Mouse (Mus musculus) megakaryocyte progenitor cell, adult 5-6 weeks (primary cell): ENCODE measurements around the gene Lrr1. TPM values are rescaled to one million over a fixed set of nuclear protein-coding genes. Genes with fewer than 3 reads are reported as not detected.

Experiments
- total RNA-seq, 2 experiments: library from RNA; stranded (forward) in 1 of 2; stranded (reverse) in 1 of 2; fragments of 157-497, 149-512 nt in 1 of 2; fragments of 200-1000 nt in 1 of 2; gene quantifications; 2 replicates each; pipeline versions ENCODE4 v1.2.3 to v1.2.4; 2015 to 2017

The Lrr1 gene
- total RNA-seq, 2 experiments from 2014 or later: 17.9 to 40.5 TPM

Other genes starting within 250 kb of the Lrr1 start
- gene Rps29, start 9.6 kb upstream of the Lrr1 start, total RNA-seq (2015): 2,352 and 2,382 TPM in 2 replicates
- gene Rps29, start 9.6 kb upstream of the Lrr1 start, total RNA-seq (2017): 2,189 and 3,108 TPM in 2 replicates
- 1,035 and 1,112 TPM in 2 replicates for gene Rpl36al, start 15.3 kb downstream of the Lrr1 start, total RNA-seq (2015)
- gene Rpl36al, start 15.3 kb downstream of the Lrr1 start, total RNA-seq (2017): 1,330 and 1,393 TPM in 2 replicates
- gene Mgat2, start 15.3 kb downstream of the Lrr1 start, total RNA-seq (2015): 145 TPM in 2 replicates
- 149 and 155 TPM in 2 replicates for gene Mgat2, start 15.3 kb downstream of the Lrr1 start, total RNA-seq (2017)
- 4.9 and 6.8 TPM in 2 replicates for gene Gm49383, start 28.3 kb downstream of the Lrr1 start, total RNA-seq (2015)
- gene Gm49383, start 28.3 kb downstream of the Lrr1 start, total RNA-seq (2017): 31.7 and 39.3 TPM in 2 replicates
- 6.0 and 6.3 TPM in 2 replicates for gene Dnaaf2, start 29.6 kb downstream of the Lrr1 start, total RNA-seq (2015)
- gene Dnaaf2, start 29.6 kb downstream of the Lrr1 start, total RNA-seq (2017): 5.3 and 7.5 TPM in 2 replicates
- gene Gm49384, start 35.5 kb downstream of the Lrr1 start, total RNA-seq (2015): 22.3 and 24.8 TPM in 2 replicates
- 22.0 and 22.4 TPM in 2 replicates for gene Gm49384, start 35.5 kb downstream of the Lrr1 start, total RNA-seq (2017)
- 65.0 and 70.8 TPM in 2 replicates for gene Pole2, start 59.4 kb downstream of the Lrr1 start, total RNA-seq (2015)
- 50.8 and 69.6 TPM in 2 replicates for gene Pole2, start 59.4 kb downstream of the Lrr1 start, total RNA-seq (2017)
- gene Klhdc1, start 72.4 kb downstream of the Lrr1 start, total RNA-seq (2015): 3.6 and 4.0 TPM in 2 replicates
- 4.4 and 10.1 TPM in 2 replicates for gene Klhdc1, start 72.4 kb downstream of the Lrr1 start, total RNA-seq (2017)
- gene Klhdc2, start 127.9 kb downstream of the Lrr1 start, total RNA-seq (2015): 61.9 and 66.9 TPM in 2 replicates
- 55.0 and 64.9 TPM in 2 replicates for gene Klhdc2, start 127.9 kb downstream of the Lrr1 start, total RNA-seq (2017)
- 62.7 and 76.9 TPM in 2 replicates for gene Nemf, start 188.4 kb downstream of the Lrr1 start, total RNA-seq (2015)
- 80.0 and 130 TPM in 2 replicates for gene Nemf, start 188.4 kb downstream of the Lrr1 start, total RNA-seq (2017)
- gene Arf6, start 203.3 kb downstream of the Lrr1 start, total RNA-seq (2015): 89.6 and 90.6 TPM in 2 replicates
- 145 and 148 TPM in 2 replicates for gene Arf6, start 203.3 kb downstream of the Lrr1 start, total RNA-seq (2017)
- not detected in 2 replicates for gene Gm9887, start 203.6 kb downstream of the Lrr1 start, total RNA-seq (2015)
- gene Gm9887, start 203.6 kb downstream of the Lrr1 start, total RNA-seq (2017): 1.5 TPM in 1 of 2 replicates, not detected in the other